8 mouse cellular contexts compared by ENCODE assay signal in the genomic region with DNA sequence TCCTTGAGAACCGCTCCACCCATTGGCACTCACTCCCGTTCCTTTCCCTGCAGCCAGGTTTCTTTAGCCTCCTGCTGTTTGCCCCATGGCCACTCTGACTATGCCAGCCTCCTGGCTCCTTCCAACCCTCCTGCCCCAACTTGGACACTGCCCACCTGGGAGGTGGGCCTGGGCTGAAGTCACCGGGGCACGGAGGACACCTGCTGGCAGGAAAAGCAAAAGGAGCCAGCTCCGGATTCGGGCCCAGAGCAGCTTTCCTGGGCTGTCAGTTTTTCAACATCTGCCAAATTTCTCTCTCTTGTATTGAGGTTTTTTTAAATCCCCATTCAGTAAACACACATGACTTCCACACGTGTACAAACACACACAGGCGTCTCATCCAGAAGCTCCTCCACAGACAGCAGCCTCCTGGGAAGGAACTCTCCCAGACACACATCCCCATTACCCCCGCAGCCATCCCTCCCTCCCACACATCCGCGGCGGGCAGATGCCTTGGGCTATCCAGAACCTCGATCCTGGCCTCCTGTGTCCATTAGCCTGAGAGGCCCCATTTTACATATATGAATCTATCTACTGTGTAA. TPM values are rescaled to one million over a fixed set of nuclear protein-coding genes. Genes with fewer than 3 reads are reported as not detected.
A peak's percentile ranks its signal among the peaks of the same experiment; 100 is the strongest.
DNase-seq lines count a peak whose midpoint lies in the region; ATAC-seq and TF ChIP-seq lines count a peak whose summit lies in the region.

No protein-coding gene starts in this region.

- TF ChIP-seq POLR2A in olfactory bulb, adult 2 months (IDR thresholded peaks at IDR 0.05; ENCODE audit: insufficient read depth, low read depth, low read length): no peak

- TF ChIP-seq CTCF in olfactory bulb, adult 2 months (IDR thresholded peaks at IDR 0.05; ENCODE audit: insufficient read depth, low read depth, low read length): peak; percentile 45; the same call in 1 of the 2 replicates

- peak overlapping the region; percentile 80 for H3K4me3 ChIP-seq in olfactory bulb, adult 2 months (ENCODE audit: insufficient read depth, low read depth, low read length)

- DNase-seq in adrenal gland, postnatal 25 days: peak; percentile 11
- DNase-seq in adrenal gland, adult 18-20 months (ENCODE audit: low spot score in 2 of 2): no peak
- peak; percentile 89 for DNase-seq in cerebellum, adult 9-11 months
- DNase-seq in gastrocnemius, postnatal 14 days: peak; percentile 41
- peak; percentile 26 for DNase-seq in kidney, adult 9 months
- DNase-seq in lung, adult 18-20 months: peak; percentile 45 to 51

- intact Hi-C loops in gastrocnemius, postnatal 14 days (cut with DNase I; ENCODE audit: low total_unique reads): loop anchor here (5.0 kb wide), 2 partner anchors 124 to 219 kb away; no protein-coding TSS in a partner anchor

- H3K4me1 ChIP-seq in olfactory bulb, adult 2 months (ENCODE audit: control insufficient read depth, insufficient read depth, low read length): peaks cover 27% of the 10 kb centered on the region

- WGBS in olfactory bulb, adult 2 months: 5% methylated on average over 13 of the region's 13 CpGs

- peak overlapping the region; percentile 87 for H3K27ac ChIP-seq in olfactory bulb, adult 2 months (ENCODE audit: insufficient read depth, low read depth, low read length)

- ATAC-seq in monocyte, adult 5-6 weeks (replicated peaks; ENCODE audit: insufficient number of reproducible peaks, low FRiP score, low TSS enrichment, poor library complexity, severe bottlenecking): no peak

RNA-seq across cellular contexts. Expression of a gene that starts 2.4 kb away (rescaled TPM):
- 7.6 and 9.5 TPM in 2 replicates for total RNA-seq in adrenal gland, postnatal 25 days (2021)
- total RNA-seq in adrenal gland, adult 18-20 months (2021): 10 to 100 TPM in 1 of 2 experiments, 1 to 10 TPM in 1; 8.7 to 13.7 TPM
- total RNA-seq in gastrocnemius, postnatal 14 days (2021): 10 to 100 TPM; 25.6 to 31.7 TPM
- polyA plus RNA-seq in olfactory bulb, adult 2 months (2012; ENCODE audit: insufficient read depth, insufficient read length, low replicate concordance, missing spikeins): not detected in 2 replicates
- total RNA-seq in monocyte, adult 5-6 weeks (2017): 0.32 to 2.7 TPM (median 1.0 TPM) in 3 replicates

RNA-seq across cellular contexts. Expression of a gene that starts 5.9 kb away (rescaled TPM):
- 21.6 and 27.4 TPM in 2 replicates for total RNA-seq in adrenal gland, postnatal 25 days (2021)
- 10 to 100 TPM; 22.6 to 26.2 TPM for total RNA-seq in adrenal gland, adult 18-20 months (2021)
- total RNA-seq in gastrocnemius, postnatal 14 days (2021): 10 to 100 TPM; 11.9 to 13.4 TPM
- polyA plus RNA-seq in olfactory bulb, adult 2 months (2012; ENCODE audit: insufficient read depth, insufficient read length, low replicate concordance, missing spikeins): not detected in 2 replicates
- 4.9 TPM in 1 of 3 replicates, not detected in the others for total RNA-seq in monocyte, adult 5-6 weeks (2017)

Comparison
In these comparisons a context has a peak if more than half of its experiments do, and no peak if none do; other contexts are left out.
1. DNase-seq: peak in adrenal gland, postnatal 25 days (single experiment), cerebellum, adult 9-11 months (single experiment), gastrocnemius, postnatal 14 days (single experiment), kidney, adult 9 months (single experiment) and lung, adult 18-20 months (2 of 2); none in adrenal gland, adult 18-20 months (0 of 2).